Mouse (Mus musculus): ENCODE data around the gene Pou4f1.

The Pou4f1 gene

GRCm38 (mm10) chr14:104453824-104454223 lies 14.0 kb downstream of the Pou4f1 start:
- DNase-seq = peak; percentile 91

- no peak for DNase-seq
Observed at GRCm38 (mm10) chr14:104434293-104434692, 33.5 kb downstream of the Pou4f1 start.

GRCm38 (mm10) chr14:104430819-104431218 lies 37.0 kb downstream of the Pou4f1 start:
- DNase-seq = peak; percentile 23

GRCm38 (mm10) chr14:104423688-104424470 lies 43.9 kb downstream of the Pou4f1 start:
- DNase-seq = no peak

Data from embryo, embryonic 11 days (tissue).